Mouse (Mus musculus) heart, embryonic 12.5 days (tissue): Measurements from ENCODE around the gene Iqce. TPM values are rescaled to one million over a fixed set of nuclear protein-coding genes. Genes with fewer than 3 reads are reported as not detected.

Experiments
- ATAC-seq: fragments of 200-750 bp; cut with Nextera tagmentation; 2 replicates; pipeline ENCODE4 v1.8.0; 2017; ENCODE audit warnings: moderate TSS enrichment, moderate library complexity; ENCODE audit not compliant: insufficient number of reproducible peaks, low FRiP score
- H3K27ac ChIP-seq: fragments of 300-500 bp; sonication (generic); 2 replicates; pipeline ENCODE4 v1.5.1; 2016; ENCODE audit warnings: mild to moderate bottlenecking, moderate library complexity; ENCODE audit not compliant: poor library complexity, severe bottlenecking
- H3K27me3 ChIP-seq: fragments of 300-500 bp; sonication (generic); replicated peaks from 2 replicates; pipeline ENCODE4 v1.6.1; 2016; ENCODE audit warnings: mild to moderate bottlenecking, moderate library complexity
- H3K36me3 ChIP-seq: fragments of 300-500 bp; sonication (generic); 2 replicates; pipeline ENCODE4 v1.6.1; 2016; ENCODE audit warnings: mild to moderate bottlenecking, moderate library complexity
- H3K4me1 ChIP-seq: fragments of 300-500 bp; sonication (generic); replicated peaks from 2 replicates; pipeline ENCODE4 v1.6.1; 2016; ENCODE audit warnings: mild to moderate bottlenecking
- H3K4me2 ChIP-seq: fragments of 300-500 bp; sonication (generic); 2 replicates; pipeline ENCODE4 v1.6.1; 2016; ENCODE audit warnings: mild to moderate bottlenecking, moderate library complexity
- H3K4me3 ChIP-seq: fragments of 300-500 bp; sonication (generic); 2 replicates; pipeline ENCODE4 v1.5.1; 2016; ENCODE audit warnings: mild to moderate bottlenecking
- H3K9ac ChIP-seq: fragments of 300-500 bp; sonication (generic); 2 replicates; pipeline ENCODE4 v1.6.1; 2016; ENCODE audit warnings: mild to moderate bottlenecking, moderate library complexity
- H3K9me3 ChIP-seq: fragments of 300-500 bp; sonication (generic); replicated peaks from 2 replicates; pipeline ENCODE4 v1.6.1; 2016; ENCODE audit warnings: mild to moderate bottlenecking, moderate library complexity
- WGBS: fragments of 180-500 bp; shearing (Covaris S2); methylation state at CpG from one replicate; pipeline ENCODE4 v1.1.7; 2016; 5-methylcytosine and 5-hydroxymethylcytosine counted together
- polyA plus RNA-seq: library from polyadenylated mRNA; unstranded; fragments of >200 nt; fragmentation: Nextera tagmentation; extraction: Ambion mirVana; gene quantifications from 2 replicates; pipeline ENCODE4 v1.2.1, GENCODE M21; 2016

The Iqce gene
- polyA plus RNA-seq, 1 experiment from 2014 or later: 12.4 TPM

- no peak for ATAC-seq
- Histone ChIP-seq H3K36me3 (peaks cover 17% of the 10 kb centered on the region), H3K9me3 (no peaks in the 10 kb centered on the region), H3K27ac (no peak overlapping the region), H3K9ac (peak overlapping the region; percentile 32; the same call in 1 of the 2 replicates), H3K4me1 (peaks cover 75% of the 10 kb centered on the region), H3K4me2 (peak overlapping the region; percentile 82), H3K27me3 (no peaks in the 10 kb centered on the region), H3K4me3 (0 out of 2 replicates have a peak overlapping the region, but pooled peaks have one; percentile 85)
- 93% methylated on average over 6 of the region's 6 CpGs for WGBS
Measured at GRCm38 (mm10) chr5:140646171-140646570, 56.0 kb downstream of the Iqce start.

- 77% methylated on average over 4 of the region's 4 CpGs for WGBS
Measured at GRCm38 (mm10) chr5:140645454-140645853, 56.7 kb downstream of the Iqce start.

DNA sequence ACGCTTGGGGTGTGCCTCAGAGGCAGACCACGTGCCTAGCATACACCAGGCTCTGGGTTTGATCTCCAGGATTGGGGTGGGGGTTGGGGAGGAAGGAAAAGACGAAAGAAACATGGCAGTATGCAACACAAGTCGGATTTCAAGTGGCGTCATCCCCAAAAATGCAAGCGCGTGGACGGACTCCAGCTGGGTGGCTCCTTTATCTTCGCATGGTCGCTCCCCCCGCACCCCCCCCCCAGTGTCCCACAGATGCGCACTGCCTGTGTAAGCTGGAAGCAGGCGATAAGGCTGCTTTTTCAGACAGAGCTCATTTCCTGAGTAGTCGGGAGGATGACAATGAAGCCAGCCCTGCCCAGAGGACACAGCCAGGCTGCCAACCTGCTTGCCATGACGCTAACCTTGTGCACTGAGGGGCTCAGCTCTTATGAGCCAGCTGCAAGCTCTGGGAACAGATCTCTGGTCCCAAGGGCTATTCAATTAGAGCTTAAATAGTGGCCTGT lies 57.4 kb downstream of the Iqce start:
- peak; percentile 45 for ATAC-seq
- Histone ChIP-seq H3K27me3 (no peaks in the 10 kb centered on the region), H3K4me3 (no peak overlapping the region), H3K4me2 (peak overlapping the region; percentile 82), H3K36me3 (peaks cover 23% of the 10 kb centered on the region), H3K4me1 (peaks cover 86% of the 10 kb centered on the region), H3K9ac (no peak overlapping the region), H3K27ac (peak overlapping the region; percentile 70), H3K9me3 (no peaks in the 10 kb centered on the region)
- 54% methylated on average over 15 of the region's 15 CpGs for WGBS

More at GRCm38 (mm10) chr5:140645454-140645853, 56.7 kb downstream of the Iqce start:
- H3K9me3 ChIP-seq: no peaks in the 10 kb centered on the region
- H3K4me2 ChIP-seq: peak overlapping the region; percentile 82; the same call in 1 of the 2 replicates
- H3K4me1 ChIP-seq: peaks cover 82% of the 10 kb centered on the region
- no peak overlapping the region for H3K4me3 ChIP-seq
- H3K27ac ChIP-seq: peak overlapping the region; percentile 70
- ATAC-seq: no peak
- H3K36me3 ChIP-seq: peaks cover 21% of the 10 kb centered on the region
- H3K27me3 ChIP-seq: no peaks in the 10 kb centered on the region
- H3K9ac ChIP-seq: peak overlapping the region; percentile 28; the same call in 1 of the 2 replicates

GRCm38 (mm10) chr5:140644263-140644662 lies 57.9 kb downstream of the Iqce start:
- Histone ChIP-seq H3K4me1 (peaks cover 84% of the 10 kb centered on the region), H3K9me3 (no peaks in the 10 kb centered on the region), H3K27ac (peak overlapping the region; percentile 32), H3K4me2 (peak overlapping the region; percentile 82; the same call in 1 of the 2 replicates), H3K4me3 (no peak overlapping the region), H3K9ac (no peak overlapping the region), H3K36me3 (peaks cover 23% of the 10 kb centered on the region), H3K27me3 (no peaks in the 10 kb centered on the region)
- no peak for ATAC-seq
- 82% methylated on average over 6 of the region's 6 CpGs for WGBS

- 59% methylated on average over 3 of the region's 3 CpGs for WGBS
- Histone ChIP-seq H3K27ac (peak overlapping the region; percentile 20; the same call in 1 of the 2 replicates), H3K4me2 (no peak overlapping the region), H3K9me3 (no peaks in the 10 kb centered on the region), H3K4me1 (peaks cover 74% of the 10 kb centered on the region), H3K36me3 (peaks cover 40% of the 10 kb centered on the region), H3K27me3 (no peaks in the 10 kb centered on the region), H3K9ac (no peak overlapping the region), H3K4me3 (no peak overlapping the region)
- no peak for ATAC-seq
Measured at GRCm38 (mm10) chr5:140642076-140642475, 60.1 kb downstream of the Iqce start.

- Histone ChIP-seq H3K4me3 (no peak overlapping the region), H3K9me3 (no peaks in the 10 kb centered on the region), H3K27me3 (no peaks in the 10 kb centered on the region), H3K9ac (peak overlapping the region; percentile 17), H3K27ac (peak overlapping the region; percentile 20; the same call in 1 of the 2 replicates), H3K4me2 (peak overlapping the region; percentile 21; the same call in 1 of the 2 replicates), H3K4me1 (peaks cover 67% of the 10 kb centered on the region), H3K36me3 (peaks cover 40% of the 10 kb centered on the region)
- no peak; the same call in 1 of the 2 replicates for ATAC-seq
- 53% methylated on average over 10 of the region's 10 CpGs for WGBS
Measured at GRCm38 (mm10) chr5:140641254-140641928, 60.8 kb downstream of the Iqce start.

DNA sequence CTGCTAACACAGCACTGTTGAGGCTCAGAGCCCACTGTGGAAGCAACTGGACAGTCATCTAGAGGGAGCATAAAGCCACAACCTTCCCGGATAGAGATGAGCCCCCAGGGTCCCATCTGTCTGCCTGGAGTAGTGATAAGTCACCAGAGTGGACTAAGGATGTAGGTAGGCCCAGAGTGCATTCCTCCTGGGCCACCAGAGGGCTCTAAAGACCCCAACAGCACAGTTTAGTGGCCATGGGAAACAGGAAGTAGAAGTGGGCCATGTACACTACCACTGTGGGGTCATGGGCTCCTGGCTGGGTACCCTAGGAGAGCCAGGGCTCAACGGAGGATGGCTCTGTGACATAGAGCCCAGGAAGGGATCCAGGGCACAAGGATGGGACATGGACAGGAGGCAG lies 61.4 kb downstream of the Iqce start:
- no peaks in the 10 kb centered on the region for H3K27me3 ChIP-seq
- H3K4me1 ChIP-seq: peaks cover 61% of the 10 kb centered on the region
- WGBS: 67% methylated on average over 2 of the region's 2 CpGs
- no peak overlapping the region for H3K27ac ChIP-seq
- no peak for ATAC-seq
- H3K4me2 ChIP-seq: no peak overlapping the region
- H3K9me3 ChIP-seq: no peaks in the 10 kb centered on the region
- peaks cover 46% of the 10 kb centered on the region for H3K36me3 ChIP-seq
- H3K4me3 ChIP-seq: no peak overlapping the region
- H3K9ac ChIP-seq: no peak overlapping the region

DNA sequence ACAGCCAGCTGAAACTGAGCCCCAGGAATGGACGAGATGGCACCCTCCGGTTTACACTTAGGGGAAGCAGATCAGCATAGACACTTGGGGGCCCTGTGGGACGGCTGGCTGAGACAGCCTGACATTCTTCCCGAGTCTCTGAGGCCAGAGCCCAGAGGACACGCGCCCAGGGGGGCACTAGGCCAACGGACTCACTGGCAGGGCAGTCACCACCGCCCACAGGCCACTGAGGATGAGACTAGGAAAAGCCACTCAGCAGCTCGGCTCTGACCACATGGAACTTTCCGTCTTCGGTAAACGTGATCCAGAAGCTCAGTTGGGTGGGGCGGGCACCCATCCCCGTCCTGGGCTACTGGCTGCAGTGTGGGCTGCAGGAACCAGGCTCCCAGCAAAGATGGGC lies 62.3 kb downstream of the Iqce start:
- H3K4me1 ChIP-seq: peaks cover 52% of the 10 kb centered on the region
- H3K4me2 ChIP-seq: no peak overlapping the region
- H3K27me3 ChIP-seq: no peaks in the 10 kb centered on the region
- no peak overlapping the region for H3K4me3 ChIP-seq
- no peak overlapping the region for H3K9ac ChIP-seq
- H3K27ac ChIP-seq: no peak overlapping the region
- no peaks in the 10 kb centered on the region for H3K9me3 ChIP-seq
- whole genome bisulfite sequencing: 79% methylated on average over 14 of the region's 14 CpGs
- ATAC-seq: no peak
- peaks cover 51% of the 10 kb centered on the region for H3K36me3 ChIP-seq

DNA sequence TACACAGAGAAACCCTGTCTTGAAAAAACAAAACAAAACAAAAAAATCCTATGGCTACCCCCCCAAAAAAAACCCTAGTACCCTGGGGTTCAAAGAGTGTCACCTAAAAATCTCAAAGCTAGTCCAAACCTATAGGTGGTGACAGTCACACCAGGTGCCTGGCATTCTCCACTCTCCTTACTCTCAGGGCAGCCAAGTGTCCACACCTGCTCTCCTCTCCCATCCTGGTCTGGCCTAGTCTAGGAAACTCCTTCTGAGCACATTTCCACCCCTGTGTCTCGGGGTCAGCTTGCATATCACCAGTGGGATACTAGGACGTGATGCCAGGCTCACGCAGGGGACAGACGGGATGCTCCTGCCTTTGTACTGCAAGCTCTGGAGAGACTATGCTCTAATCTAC lies 62.9 kb downstream of the Iqce start:
- H3K27me3 ChIP-seq: no peaks in the 10 kb centered on the region
- 81% methylated on average over 4 of the region's 4 CpGs for WGBS
- no peak overlapping the region for H3K9ac ChIP-seq
- H3K4me2 ChIP-seq: no peak overlapping the region
- no peaks in the 10 kb centered on the region for H3K9me3 ChIP-seq
- peaks cover 46% of the 10 kb centered on the region for H3K4me1 ChIP-seq
- no peak overlapping the region for H3K27ac ChIP-seq
- no peak overlapping the region for H3K4me3 ChIP-seq
- ATAC-seq: no peak
- peaks cover 53% of the 10 kb centered on the region for H3K36me3 ChIP-seq

DNA sequence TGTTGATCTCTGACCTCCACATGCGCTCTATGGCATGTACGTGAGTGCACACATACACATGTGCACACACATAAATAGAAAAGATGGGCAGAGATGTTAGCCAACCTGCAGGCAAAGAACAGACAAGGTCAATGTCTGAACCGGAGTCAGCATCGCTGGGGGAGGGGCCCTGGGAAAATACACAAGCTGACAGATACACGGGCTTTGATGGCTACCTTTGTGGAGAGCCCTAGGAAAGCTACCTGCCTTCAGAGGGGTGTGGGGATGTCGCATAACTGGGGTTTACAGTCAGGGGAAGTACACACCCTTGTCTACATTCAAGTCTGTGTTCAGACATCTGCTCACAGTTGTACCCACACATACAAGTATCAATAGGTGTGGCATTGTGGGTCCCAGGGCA lies 63.7 kb downstream of the Iqce start:
- H3K4me2 ChIP-seq: no peak overlapping the region
- H3K36me3 ChIP-seq: peaks cover 53% of the 10 kb centered on the region
- peaks cover 39% of the 10 kb centered on the region for H3K4me1 ChIP-seq
- H3K9ac ChIP-seq: no peak overlapping the region
- ATAC-seq: no peak
- no peak overlapping the region for H3K4me3 ChIP-seq
- WGBS: 91% methylated on average over 6 of the region's 6 CpGs
- H3K9me3 ChIP-seq: no peaks in the 10 kb centered on the region
- H3K27me3 ChIP-seq: no peaks in the 10 kb centered on the region
- no peak overlapping the region for H3K27ac ChIP-seq

DNA sequence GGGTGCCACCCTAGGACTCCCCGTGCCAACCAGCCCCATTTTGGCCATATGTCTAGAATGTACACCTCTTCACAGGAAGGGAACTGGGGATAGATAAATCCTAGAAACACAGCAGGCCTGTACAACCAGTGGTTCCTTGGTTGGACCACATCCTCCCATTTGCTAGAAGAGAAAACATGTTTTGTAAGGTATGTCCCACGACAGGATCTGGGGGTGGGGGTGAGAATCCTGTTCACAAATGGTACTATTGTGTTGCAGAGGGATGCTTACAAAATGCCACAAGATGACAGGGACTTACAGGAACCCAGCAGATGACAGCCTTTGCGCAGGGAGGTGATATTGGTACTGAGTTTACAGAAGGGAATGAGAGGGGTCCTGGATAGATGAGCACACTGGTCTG lies 64.2 kb downstream of the Iqce start:
- Histone ChIP-seq H3K9me3 (no peaks in the 10 kb centered on the region), H3K4me2 (no peak overlapping the region), H3K4me3 (no peak overlapping the region), H3K27ac (no peak overlapping the region), H3K9ac (no peak overlapping the region), H3K4me1 (peaks cover 34% of the 10 kb centered on the region), H3K36me3 (peaks cover 57% of the 10 kb centered on the region), H3K27me3 (no peaks in the 10 kb centered on the region)
- ATAC-seq: no peak
- 83% methylated on average over 3 of the region's 3 CpGs for WGBS
